Mouse (Mus musculus) liver, embryonic 14.5 days (tissue): Measurements from ENCODE around the gene Klhdc8a. TPM values are rescaled to one million over a fixed set of nuclear protein-coding genes. Genes with fewer than 3 reads are reported as not detected.

Experiments
- ATAC-seq: fragments of 200-750 bp; cut with Nextera tagmentation; 2 replicates; pipeline ENCODE4 v1.8.0; 2017; ENCODE audit warnings: moderate number of reproducible peaks, mild to moderate bottlenecking, moderate library complexity; ENCODE audit not compliant: insufficient read depth
- DNase-seq, 3 experiments: peaks; one replicate each; pipeline ENCODE4 v3.0.0-alpha.2; 2012 to 2013; ENCODE audit warnings: low read depth in 3 of 3, low spot score in 3 of 3
- H3K27ac ChIP-seq: fragments of 300-500 bp; sonication (generic); 2 replicates; pipeline ENCODE4 v1.5.1; 2014; ENCODE audit warnings: moderate library complexity, mild to moderate bottlenecking, control low read depth, inconsistent platforms
- H3K27me3 ChIP-seq: fragments of 300-500 bp; sonication (generic); 2 replicates; pipeline ENCODE4 v1.6.1; 2014; ENCODE audit warnings: mild to moderate bottlenecking, low read length, moderate library complexity; ENCODE audit not compliant: control insufficient read depth, insufficient read depth
- H3K36me3 ChIP-seq: fragments of 300-500 bp; sonication (generic); replicated peaks from 2 replicates; pipeline ENCODE4 v1.6.1; 2014; ENCODE audit warnings: low read depth; ENCODE audit not compliant: control insufficient read depth, insufficient read depth
- H3K4me1 ChIP-seq, 2 experiments: fragments of 200-500 bp in 1 of 2; fragments of 300-500 bp in 1 of 2; sonication (generic) in 1 of 2; replicated peaks; 2 replicates each; pipeline ENCODE4 v1.6.1; 2012 to 2014; ENCODE audit warnings: antibody characterized with exemption in 1 of 2, inconsistent platforms in 1 of 2, low read length in 1 of 2; ENCODE audit not compliant: control insufficient read depth in 2 of 2, insufficient read depth in 2 of 2
- H3K4me2 ChIP-seq: fragments of 300-500 bp; sonication (generic); 2 replicates; pipeline ENCODE4 v1.6.1; 2014; ENCODE audit warnings: low read depth, mild to moderate bottlenecking, control low read depth, moderate library complexity
- H3K4me3 ChIP-seq, 2 experiments: fragments of 200-500 bp in 1 of 2; fragments of 300-500 bp in 1 of 2; sonication (generic) in 1 of 2; 2 replicates each; pipeline ENCODE4 v1.5.1; 2012 to 2014; ENCODE audit warnings: low read depth in 2 of 2, low read length in 2 of 2, mild to moderate bottlenecking in 2 of 2, control low read depth in 1 of 2, inconsistent platforms in 1 of 2, moderate library complexity in 1 of 2; ENCODE audit not compliant: insufficient read depth in 1 of 2
- H3K9ac ChIP-seq: fragments of 300-500 bp; sonication (generic); replicated peaks from 2 replicates; pipeline ENCODE4 v1.6.1; 2014; ENCODE audit warnings: mild to moderate bottlenecking, control low read depth, moderate library complexity
- H3K9me3 ChIP-seq: fragments of 300-500 bp; sonication (generic); 2 replicates; pipeline ENCODE4 v1.6.1; 2016; ENCODE audit warnings: low read length, mixed read lengths; ENCODE audit not compliant: control insufficient read depth
- CTCF ChIP-seq: IDR thresholded peaks from 2 replicates; pipeline ENCODE4 v1.5.1; 2016; ENCODE audit warnings: antibody characterized with exemption, low read depth, control low read depth
- EP300 ChIP-seq: IDR thresholded peaks from 2 replicates; pipeline ENCODE4 v1.6.1; 2016; ENCODE audit warnings: antibody characterized with exemption, low read depth
- WGBS: fragments of 180-500 bp; shearing (Covaris S2); extraction: QIAGEN DNeasy Blood & Tissue Kit; methylation state at CpG from one replicate; pipeline ENCODE4 v1.1.7; 2014; ENCODE audit not compliant: insufficient replicate concordance; 5-methylcytosine and 5-hydroxymethylcytosine counted together
- polyA plus RNA-seq, 2 experiments: library from polyadenylated mRNA; depleted of rRNA in 1 of 2; stranded (reverse) in 1 of 2; unstranded in 1 of 2; fragments of >200 nt; fragmentation: Nextera tagmentation in 1 of 2; extraction: Ambion mirVana in 1 of 2; gene quantifications; 2 replicates each; pipeline versions ENCODE4 v1.2.1 to v1.2.3; 2012 to 2014

Klhdc8a gene
- polyA plus RNA-seq, 2 experiments, result 0.04 to 0.13 TPM

- TF ChIP-seq EP300 (no peak), CTCF (no peak)
- peaks cover 6 to 21% of the 10 kb centered on the region in 2 experiments for H3K4me1 ChIP-seq
- ATAC-seq (peak; percentile 47; the same call in 1 of the 2 replicates), DNase-seq (no peak)
- 7% methylated on average over 5 of the region's 5 CpGs for WGBS
- no peak overlapping the region for H3K9ac ChIP-seq
- H3K9me3 ChIP-seq, result no peaks in the 10 kb centered on the region
- H3K4me3 ChIP-seq, result no peak overlapping the region
- no peak overlapping the region for H3K27ac ChIP-seq
- no peak overlapping the region for H3K4me2 ChIP-seq
- no peaks in the 10 kb centered on the region for H3K36me3 ChIP-seq
- no peaks in the 10 kb centered on the region for H3K27me3 ChIP-seq
Measured at GRCm38 (mm10) chr1:132341731-132342501, 43.5 kb downstream of the Klhdc8a start.

GRCm38 (mm10) chr1:132342518-132342917, 44.1 kb downstream of the Klhdc8a start:
- 42% methylated on average over 3 of the region's 3 CpGs for WGBS
- H3K9me3 ChIP-seq, result no peaks in the 10 kb centered on the region
- H3K9ac ChIP-seq, result no peak overlapping the region
- no peaks in the 10 kb centered on the region for H3K36me3 ChIP-seq
- H3K27me3 ChIP-seq, result no peaks in the 10 kb centered on the region
- peaks cover 2 to 17% of the 10 kb centered on the region in 2 experiments; a peak in 3 of 4 replicates for H3K4me1 ChIP-seq
- DNase-seq (no peak), ATAC-seq (no peak)
- no peak overlapping the region for H3K27ac ChIP-seq
- TF ChIP-seq CTCF (no peak), EP300 (no peak)
- H3K4me3 ChIP-seq, result no peak overlapping the region
- no peak overlapping the region for H3K4me2 ChIP-seq

- Histone ChIP-seq H3K9ac (no peak overlapping the region), H3K36me3 (no peaks in the 10 kb centered on the region), H3K4me1 (peaks cover 2 to 15% of the 10 kb centered on the region in 2 experiments; a peak in 3 of 4 replicates), H3K4me3 (no peak overlapping the region), H3K9me3 (no peaks in the 10 kb centered on the region), H3K27ac (no peak overlapping the region), H3K4me2 (no peak overlapping the region), H3K27me3 (no peaks in the 10 kb centered on the region)
- DNase-seq, result no peak
- ATAC-seq, result no peak
- TF ChIP-seq CTCF (no peak), EP300 (no peak)
- WGBS, result 49% methylated on average over 2 of the region's 2 CpGs
Measured at GRCm38 (mm10) chr1:132343191-132343590, 44.8 kb downstream of the Klhdc8a start.

GRCm38 (mm10) chr1:132343656-132344055, 45.2 kb downstream of the Klhdc8a start:
- Histone ChIP-seq H3K27ac (no peak overlapping the region), H3K4me3 (no peak overlapping the region)
- WGBS, result 41% methylated on average over 1 of the region's 1 CpGs

GRCm38 (mm10) chr1:132345514-132345913, 47.1 kb downstream of the Klhdc8a start:
- Histone ChIP-seq H3K4me2 (no peak overlapping the region), H3K36me3 (no peaks in the 10 kb centered on the region), H3K4me3 (no peak overlapping the region), H3K4me1 (peaks cover 0 to 8% of the 10 kb centered on the region in 2 experiments; a peak in 2 of 4 replicates), H3K9ac (no peak overlapping the region), H3K27ac (no peak overlapping the region), H3K9me3 (no peaks in the 10 kb centered on the region), H3K27me3 (no peaks in the 10 kb centered on the region)
- WGBS, result 57% methylated on average over 4 of the region's 4 CpGs
- no peak for DNase-seq
- no peak for TF ChIP-seq CTCF
- no peak for TF ChIP-seq EP300
- no peak for ATAC-seq

More at GRCm38 (mm10) chr1:132343656-132344055, 45.2 kb downstream of the Klhdc8a start:
- H3K4me2 ChIP-seq, result no peak overlapping the region
- no peaks in the 10 kb centered on the region for H3K27me3 ChIP-seq
- TF ChIP-seq CTCF (no peak), EP300 (no peak)
- DNase-seq (no peak), ATAC-seq (no peak)
- H3K36me3 ChIP-seq, result no peaks in the 10 kb centered on the region
- H3K9me3 ChIP-seq, result no peaks in the 10 kb centered on the region
- no peak overlapping the region for H3K9ac ChIP-seq
- peaks cover 0 to 11% of the 10 kb centered on the region in 2 experiments; a peak in 3 of 4 replicates for H3K4me1 ChIP-seq
